Mouse (Mus musculus) megakaryocyte, embryonic 14.5 days (primary cell): ENCODE results near the gene Tubal3. TPM values are rescaled to one million over a fixed set of nuclear protein-coding genes. Genes with fewer than 3 reads are reported as not detected.
A peak's percentile ranks its signal among the peaks of the same experiment; 100 is the strongest.
"Not testable (repeated sequence)": the region's sequence is repeated elsewhere in the genome, so short reads cannot be mapped to it uniquely, and the experiment has no call there.

Experiments
- H3K27me3 ChIP-seq: replicated peaks from 2 replicates; pipeline ENCODE3; 2012; ENCODE audit warnings: inconsistent platforms
- H3K36me3 ChIP-seq: replicated peaks from 2 replicates; pipeline ENCODE3; 2012; ENCODE audit warnings: low read length, inconsistent platforms, mixed read lengths
- H3K4me1 ChIP-seq: 2 replicates; pipeline ENCODE4 v1.6.1; 2012; ENCODE audit warnings: inconsistent platforms
- H3K4me3 ChIP-seq: replicated peaks from 2 replicates; pipeline ENCODE3; 2012; ENCODE audit warnings: moderate library complexity, mild to moderate bottlenecking, inconsistent platforms
- H3K9me3 ChIP-seq: 2 replicates; pipeline ENCODE4 v1.6.1; 2012; ENCODE audit warnings: inconsistent platforms
- FLI1 ChIP-seq: IDR thresholded peaks from 2 replicates; pipeline ENCODE4 v1.6.1; 2012; ENCODE audit warnings: low read length, inconsistent platforms, mixed read lengths
- GATA1 ChIP-seq: IDR thresholded peaks from 3 replicates; pipeline ENCODE4 v1.6.1; 2012; ENCODE audit warnings: mixed read lengths, low read length, inconsistent platforms, borderline replicate concordance
- polyA plus RNA-seq: library from polyadenylated mRNA; stranded (reverse); fragments of >175 nt; gene quantifications from 2 replicates; pipeline ENCODE4 v1.2.3, GENCODE M21; 2012; ENCODE audit warnings: low replicate concordance; ENCODE audit not compliant: insufficient read depth

Tubal3 gene
- polyA plus RNA-seq, 1 experiment = not detected

DNA sequence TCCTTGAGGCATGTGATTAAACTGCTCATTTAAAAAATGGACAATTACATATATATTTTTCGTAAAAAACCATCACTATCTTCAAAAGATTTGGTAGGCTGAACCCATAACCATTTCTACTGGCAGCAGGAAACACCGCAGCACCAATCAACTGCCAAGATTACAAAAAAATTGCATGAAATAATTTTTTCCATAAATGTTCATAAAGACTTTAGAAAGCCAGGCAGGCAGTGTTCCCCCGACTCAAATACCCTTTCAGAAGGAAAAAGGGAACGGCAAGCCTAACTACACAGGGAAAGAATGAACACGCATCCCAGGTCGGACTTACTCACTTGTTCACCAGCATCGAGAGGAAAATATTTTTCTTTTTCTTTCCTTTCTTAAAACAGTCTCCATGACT is 25.5 kb upstream of the Tubal3 start:
- peaks cover 34% of the 10 kb centered on the region for H3K4me1 ChIP-seq
- no peaks in the 10 kb centered on the region for H3K9me3 ChIP-seq
- H3K36me3 ChIP-seq = peaks cover 26% of the 10 kb centered on the region
- TF ChIP-seq FLI1 = no peak
- no peak for TF ChIP-seq GATA1
- H3K27me3 ChIP-seq = no peaks in the 10 kb centered on the region
- peak overlapping the region; percentile 91 for H3K4me3 ChIP-seq

DNA sequence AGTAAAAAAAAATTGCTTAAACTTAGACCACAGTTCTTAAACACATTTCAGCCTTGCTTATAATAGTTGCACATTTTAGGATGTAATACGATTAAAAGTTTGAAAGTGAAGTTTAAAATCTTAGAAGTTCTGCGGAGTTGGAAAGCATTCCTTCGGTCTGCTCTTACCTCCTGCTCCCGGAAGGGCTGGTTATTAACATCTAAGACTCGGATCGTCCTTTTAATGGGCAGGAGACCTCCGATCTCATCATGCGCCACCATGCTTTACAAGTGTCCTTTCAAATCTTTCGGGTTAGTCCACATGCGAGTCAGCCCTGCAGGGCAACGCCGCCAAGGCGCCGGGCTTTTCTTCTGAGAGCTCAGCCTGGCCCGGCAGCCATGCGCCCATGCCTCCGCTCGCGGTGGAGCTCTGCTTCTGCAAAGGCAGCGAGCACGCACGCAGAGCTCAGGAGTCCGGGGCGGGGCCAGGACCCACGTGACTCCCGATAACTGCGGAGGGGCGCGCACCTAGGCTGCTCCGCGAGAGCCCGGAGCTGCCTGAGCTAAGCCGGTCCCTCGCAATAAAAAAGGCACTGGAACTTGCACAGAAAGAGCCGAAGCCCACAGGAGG is 24.8 kb upstream of the Tubal3 start:
- TF ChIP-seq GATA1 = no peak
- TF ChIP-seq FLI1 = no peak
- Histone ChIP-seq H3K27me3 (no peaks in the 10 kb centered on the region), H3K9me3 (no peaks in the 10 kb centered on the region), H3K4me1 (peaks cover 38% of the 10 kb centered on the region), H3K4me3 (peak overlapping the region; percentile 91), H3K36me3 (peaks cover 20% of the 10 kb centered on the region)

DNA sequence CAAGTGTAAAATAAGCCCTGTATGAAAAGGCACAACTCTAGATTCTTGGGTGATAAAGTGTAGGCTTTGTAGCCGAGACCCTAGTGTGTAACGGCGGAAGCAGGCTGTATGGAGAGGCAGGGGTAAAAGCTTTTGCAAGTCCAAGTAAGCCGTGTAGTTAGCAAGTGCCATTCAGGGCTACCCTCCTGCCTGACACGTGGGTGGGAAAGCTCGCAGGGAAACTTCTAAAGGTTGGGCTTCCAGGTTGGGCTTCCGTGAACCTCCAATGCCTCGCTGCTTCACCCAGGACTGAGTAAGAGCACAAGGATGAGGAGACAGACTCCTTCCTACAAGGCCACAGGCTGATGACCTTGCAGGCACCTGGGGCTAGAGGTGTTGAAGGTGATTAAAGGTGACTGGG is 23.5 kb upstream of the Tubal3 start:
- TF ChIP-seq FLI1 = no peak
- no peak for TF ChIP-seq GATA1
- H3K4me1 ChIP-seq = peaks cover 41% of the 10 kb centered on the region
- no peaks in the 10 kb centered on the region for H3K9me3 ChIP-seq
- H3K36me3 ChIP-seq = peaks cover 11% of the 10 kb centered on the region
- H3K4me3 ChIP-seq = no peak overlapping the region
- no peaks in the 10 kb centered on the region for H3K27me3 ChIP-seq

DNA sequence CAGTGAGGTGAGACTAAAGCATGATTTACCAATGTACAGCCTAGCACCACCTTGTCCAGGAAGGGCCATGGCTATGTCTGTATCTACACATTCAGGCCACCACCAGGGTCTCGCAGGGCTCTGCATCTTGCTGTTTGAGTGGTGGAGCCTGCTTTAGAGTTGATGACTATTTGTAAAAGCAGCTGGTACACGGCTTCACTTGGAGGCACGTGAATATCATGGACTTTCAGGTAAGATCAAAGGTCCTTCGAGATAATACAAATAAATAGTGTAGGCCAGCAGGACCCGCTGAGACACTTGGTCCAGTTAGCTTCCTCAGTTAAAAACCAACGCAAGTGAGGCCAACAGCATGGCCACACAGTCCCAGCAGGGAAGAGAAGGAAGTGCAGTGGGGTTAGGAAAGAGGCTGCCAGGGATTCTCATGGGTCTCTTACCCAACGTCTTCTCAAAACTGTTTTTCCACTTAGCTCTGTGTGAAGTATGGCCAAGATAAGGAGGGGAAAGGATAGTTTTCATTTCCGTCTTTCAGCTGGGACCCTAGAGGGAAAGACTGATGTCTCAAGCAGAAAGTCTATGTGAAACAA is 22.6 kb upstream of the Tubal3 start:
- H3K36me3 ChIP-seq = peaks cover 6% of the 10 kb centered on the region
- no peaks in the 10 kb centered on the region for H3K9me3 ChIP-seq
- no peak for TF ChIP-seq GATA1
- no peak for TF ChIP-seq FLI1

DNA sequence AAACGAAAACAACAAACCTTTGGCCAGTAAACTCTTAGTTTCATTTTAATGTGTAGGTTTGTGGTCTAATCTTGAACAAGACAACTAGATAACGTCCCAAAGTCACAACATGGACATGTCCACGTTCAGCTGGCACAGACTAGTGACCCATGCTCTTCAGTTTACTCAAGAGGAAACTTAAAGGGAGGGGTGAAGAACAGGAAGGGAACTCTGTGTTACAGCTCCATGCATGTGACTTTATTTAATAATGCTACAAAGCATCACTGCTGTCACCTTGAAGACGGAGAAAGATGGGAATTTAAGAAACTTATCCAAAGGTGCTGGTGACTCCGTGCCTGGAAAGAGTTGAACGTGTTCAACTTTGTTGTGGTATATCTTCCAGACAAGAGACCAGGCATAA is 22.0 kb upstream of the Tubal3 start:
- Histone ChIP-seq H3K4me3 (no peak overlapping the region), H3K9me3 (no peaks in the 10 kb centered on the region), H3K27me3 (no peaks in the 10 kb centered on the region), H3K4me1 (peaks cover 35% of the 10 kb centered on the region), H3K36me3 (peaks cover 6% of the 10 kb centered on the region)
- TF ChIP-seq FLI1 = no peak
- no peak for TF ChIP-seq GATA1

More for the DNA sequence above, 22.6 kb upstream of the Tubal3 start:
- Histone ChIP-seq H3K4me3 (no peak overlapping the region), H3K27me3 (no peaks in the 10 kb centered on the region), H3K4me1 (peaks cover 35% of the 10 kb centered on the region)

DNA sequence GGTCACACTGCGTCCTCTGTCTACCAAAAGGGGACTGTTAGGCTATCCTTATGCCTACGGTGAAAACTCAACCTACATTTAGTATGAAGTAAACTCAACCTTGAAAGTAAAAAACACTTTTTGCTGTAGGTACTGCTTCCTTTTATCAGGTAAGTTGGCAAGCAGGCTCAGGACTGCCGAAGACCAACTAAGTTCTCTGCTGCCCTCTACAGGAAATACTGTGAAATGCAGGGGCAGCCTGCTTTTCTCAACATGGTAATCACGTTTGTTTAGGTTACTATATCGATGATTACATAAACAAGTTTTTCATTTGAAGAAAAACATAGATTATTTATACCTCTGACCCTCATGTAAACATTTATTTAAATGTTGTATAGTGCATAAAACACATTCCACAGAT is 21.2 kb upstream of the Tubal3 start:
- Histone ChIP-seq H3K36me3 (peaks cover 6% of the 10 kb centered on the region), H3K4me3 (no peak overlapping the region), H3K27me3 (no peaks in the 10 kb centered on the region), H3K9me3 (no peaks in the 10 kb centered on the region), H3K4me1 (peaks cover 28% of the 10 kb centered on the region)
- TF ChIP-seq GATA1 = no peak
- TF ChIP-seq FLI1 = no peak

DNA sequence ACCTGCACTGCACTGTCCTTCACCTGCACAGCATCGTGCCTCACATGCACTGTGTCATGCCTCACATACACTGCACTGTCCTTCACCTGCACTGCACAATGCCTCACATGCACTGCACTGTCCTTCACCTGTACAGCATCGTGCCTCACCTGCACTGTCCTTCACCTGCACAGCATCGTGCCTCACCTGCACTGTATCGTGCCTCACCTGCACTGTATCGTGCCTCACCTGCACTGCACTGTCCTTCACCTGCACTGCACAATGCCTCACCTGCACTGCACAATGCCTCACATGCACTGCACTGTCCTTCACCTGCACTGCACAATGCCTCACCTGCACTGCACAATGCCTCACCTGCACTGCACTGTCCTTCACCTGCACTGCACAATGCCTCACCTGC is 19.9 kb upstream of the Tubal3 start:
- H3K9me3 ChIP-seq, H3K27me3 ChIP-seq, H3K36me3 ChIP-seq: not testable (repeated sequence)
- Histone ChIP-seq H3K4me3 (peak overlapping the region; percentile 81), H3K4me1 (peaks cover 24% of the 10 kb centered on the region)

DNA sequence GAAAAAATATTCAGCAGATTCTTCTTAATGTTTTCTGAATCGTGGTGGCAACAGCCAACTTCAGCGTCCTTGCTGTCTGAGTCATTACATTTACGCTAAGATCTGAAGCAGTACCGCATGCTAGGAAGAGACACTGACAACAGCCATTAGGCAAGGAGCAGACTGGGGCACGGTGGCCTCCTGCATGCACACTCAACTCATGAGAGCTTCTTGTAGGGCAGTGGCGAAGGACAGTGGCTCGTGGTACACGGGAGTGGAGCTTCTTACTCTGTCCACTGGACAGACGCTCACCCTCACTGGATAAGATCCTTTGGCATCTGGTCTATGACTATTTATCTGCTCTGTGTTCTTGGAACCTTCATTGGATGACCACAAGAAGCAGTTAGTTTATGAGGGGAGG is 18.8 kb upstream of the Tubal3 start:
- H3K9me3 ChIP-seq = no peaks in the 10 kb centered on the region
- no peak for TF ChIP-seq FLI1
- no peak for TF ChIP-seq GATA1
- peaks cover 13% of the 10 kb centered on the region for H3K36me3 ChIP-seq
- H3K4me3 ChIP-seq = no peak overlapping the region
- H3K27me3 ChIP-seq = no peaks in the 10 kb centered on the region
- peaks cover 19% of the 10 kb centered on the region; the same call in 1 of the 2 replicates for H3K4me1 ChIP-seq

DNA sequence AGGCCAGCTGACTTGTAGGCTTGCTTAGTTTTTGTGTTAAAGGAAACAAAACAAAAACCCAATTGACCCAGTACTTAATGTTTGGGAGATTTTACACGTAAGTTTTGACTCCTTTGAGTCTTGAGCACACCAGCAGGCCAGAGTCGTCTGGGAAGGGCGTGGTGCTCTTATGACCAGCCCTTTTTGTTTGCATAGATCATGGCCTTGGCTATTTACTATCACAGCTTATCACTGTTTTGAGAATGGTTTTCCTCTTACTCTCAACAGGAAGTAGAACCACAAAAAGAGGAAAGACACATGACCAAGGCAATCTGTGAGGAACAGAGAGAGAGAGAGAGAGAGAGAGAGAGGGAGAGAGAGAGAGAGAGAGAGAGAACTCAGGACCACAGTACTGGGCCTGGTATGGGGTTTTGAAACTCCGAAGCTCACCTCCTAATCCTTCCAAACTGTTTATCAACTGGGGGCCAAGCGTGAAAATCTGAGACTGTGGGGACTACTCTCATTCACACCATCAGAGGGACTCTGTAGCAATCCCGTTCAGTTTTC is 10.8 kb upstream of the Tubal3 start:
- H3K4me1 ChIP-seq = no peaks in the 10 kb centered on the region
- no peaks in the 10 kb centered on the region for H3K27me3 ChIP-seq
- H3K36me3 ChIP-seq = peaks cover 33% of the 10 kb centered on the region
- TF ChIP-seq FLI1 (no peak), GATA1 (no peak)
- H3K9me3 ChIP-seq = no peaks in the 10 kb centered on the region
- H3K4me3 ChIP-seq = no peak overlapping the region

DNA sequence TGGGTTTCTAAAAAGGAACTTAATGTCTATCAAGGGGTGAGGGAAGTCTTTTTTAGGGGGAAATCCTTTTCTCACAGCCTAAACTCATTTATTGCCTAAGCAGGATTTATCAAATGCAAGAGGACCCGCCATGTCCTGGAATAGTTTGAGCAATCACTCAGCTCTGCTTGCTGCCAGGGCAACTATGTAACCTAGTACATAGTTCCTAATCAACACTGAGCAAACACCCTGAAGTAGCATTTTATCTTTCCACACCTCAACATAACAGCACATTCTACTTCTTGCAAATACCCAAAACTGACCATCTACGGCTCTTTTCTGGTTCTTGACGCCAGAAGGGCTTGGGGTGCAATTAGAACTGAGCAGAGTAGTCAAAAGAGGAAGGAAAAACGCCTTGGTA is 9.8 kb upstream of the Tubal3 start:
- Histone ChIP-seq H3K36me3 (peaks cover 32% of the 10 kb centered on the region), H3K27me3 (no peaks in the 10 kb centered on the region), H3K4me1 (no peaks in the 10 kb centered on the region), H3K9me3 (no peaks in the 10 kb centered on the region), H3K4me3 (no peak overlapping the region)
- no peak for TF ChIP-seq FLI1
- TF ChIP-seq GATA1 = no peak

DNA sequence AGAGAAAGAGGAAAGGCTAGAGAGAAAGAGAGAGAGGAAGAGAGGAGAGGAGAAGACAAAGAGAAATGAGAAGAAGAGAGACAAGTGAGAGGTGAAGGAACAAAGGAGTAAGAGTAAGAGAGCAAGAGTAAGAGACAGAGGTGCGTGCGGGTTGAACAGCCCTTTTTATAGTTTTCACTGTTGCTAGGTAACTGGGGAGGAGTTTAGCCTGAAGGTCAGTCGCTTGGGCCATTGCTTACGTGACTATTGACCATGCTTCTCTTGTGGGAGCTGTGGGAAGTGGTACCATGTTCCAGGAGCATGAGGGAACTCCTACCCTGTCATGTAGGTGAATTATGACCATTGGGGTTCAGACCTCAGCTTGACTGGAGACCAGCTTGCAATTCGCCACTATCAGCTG is 7.7 kb upstream of the Tubal3 start:
- Histone ChIP-seq H3K9me3 (no peaks in the 10 kb centered on the region), H3K27me3 (no peaks in the 10 kb centered on the region), H3K4me3 (no peak overlapping the region), H3K4me1 (no peaks in the 10 kb centered on the region), H3K36me3 (peaks cover 36% of the 10 kb centered on the region)
- TF ChIP-seq GATA1 (no peak), FLI1 (no peak)
